ENCODE assay signal across 8 mouse cellular contexts in the genomic region with DNA sequence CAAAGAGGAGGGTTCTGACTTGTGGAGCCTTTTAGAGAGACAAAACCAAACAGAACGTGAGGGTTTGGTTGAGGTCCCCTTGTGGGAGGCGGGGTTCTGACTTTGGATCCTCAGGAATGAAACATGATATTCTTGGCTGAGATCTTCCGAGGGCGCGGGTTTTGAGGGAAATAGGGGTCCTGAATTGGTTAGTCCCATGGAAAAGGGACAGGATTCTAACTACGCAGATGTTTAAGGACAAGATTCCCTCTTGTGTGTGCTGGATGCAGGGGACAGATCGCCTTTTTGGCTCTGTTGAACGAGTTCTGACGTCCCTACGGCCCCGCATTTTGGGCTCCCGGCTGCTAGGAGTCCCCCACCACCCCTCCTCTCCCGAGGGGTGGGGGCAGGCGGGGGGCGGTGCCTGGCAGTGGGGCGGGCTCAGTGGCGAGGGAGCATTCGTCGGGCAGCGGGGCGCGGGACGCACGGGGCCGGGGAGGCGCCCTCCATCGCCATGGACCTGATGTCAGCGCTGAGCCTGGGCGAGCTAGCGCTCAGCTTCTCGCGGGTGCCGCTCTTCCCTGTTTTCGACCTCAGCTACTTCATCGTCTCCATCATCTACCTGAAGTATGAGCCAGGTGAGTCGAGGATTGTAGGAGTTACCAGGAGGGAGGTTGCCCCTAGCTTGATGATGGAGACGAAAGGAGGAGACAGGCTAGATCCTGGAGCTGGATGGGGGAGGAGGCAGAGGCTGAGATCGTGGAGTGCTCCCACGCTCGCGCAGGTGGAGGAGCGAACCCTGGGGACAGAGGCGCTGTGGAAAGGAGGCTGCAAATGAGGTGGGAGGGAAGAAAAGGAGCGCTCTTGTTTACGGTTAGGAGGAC. TPM values are rescaled to one million over a fixed set of nuclear protein-coding genes. Genes with fewer than 3 reads are reported as not detected.
DNase-seq lines count a peak whose midpoint lies in the region; ATAC-seq lines count a peak whose summit lies in the region.

Tmem38a (plus strand) TSS at position 445 of the 863 bp plus-strand sequence.

- H3K9ac ChIP-seq in heart, embryonic 14.5 days (ENCODE audit: low read length) = peak within 1 kb of the TSS; percentile 92
- H3K9ac ChIP-seq in liver, embryonic 15.5 days = peak within 1 kb of the TSS; percentile 77
- peak within 1 kb of the TSS; percentile 74 for H3K9ac ChIP-seq in neural tube, embryonic 12.5 days

- ATAC-seq in CD4-positive, CD25-positive, alpha-beta regulatory T cell, adult 4 months = peak; percentile 8
- ATAC-seq in heart, embryonic 14.5 days (ENCODE audit: insufficient number of reproducible peaks, insufficient read depth, low FRiP score, low read depth) = peak; percentile 45
- no peak for ATAC-seq in liver, embryonic 15.5 days (ENCODE audit: insufficient read depth)
- peak; percentile 26 for ATAC-seq in neural tube, embryonic 12.5 days (ENCODE audit: low FRiP score, low read depth)

- no peaks in the 10 kb centered on the region for H3K9me3 ChIP-seq in forebrain, embryonic 10.5 days
- H3K9me3 ChIP-seq in heart, embryonic 14.5 days (ENCODE audit: control insufficient read depth, low read length) = no peaks in the 10 kb centered on the region
- no peaks in the 10 kb centered on the region for H3K9me3 ChIP-seq in liver, embryonic 15.5 days (replicated peaks)
- H3K9me3 ChIP-seq in neural tube, embryonic 12.5 days = no peaks in the 10 kb centered on the region

- H3K4me2 ChIP-seq in heart, embryonic 14.5 days (ENCODE audit: low read length) = peak within 1 kb of the TSS; percentile 89
- peak within 1 kb of the TSS; percentile 99 for H3K4me2 ChIP-seq in liver, embryonic 15.5 days
- peak within 1 kb of the TSS; percentile 97 for H3K4me2 ChIP-seq in neural tube, embryonic 12.5 days (replicated peaks)

- H3K36me3 ChIP-seq in forebrain, embryonic 10.5 days (replicated peaks) = peaks cover 29% of the 10 kb centered on the region
- peaks cover 31% of the 10 kb centered on the region for H3K36me3 ChIP-seq in heart, embryonic 14.5 days (ENCODE audit: control insufficient read depth, insufficient read depth, low read length)
- H3K36me3 ChIP-seq in liver, embryonic 15.5 days (replicated peaks) = peaks cover 27% of the 10 kb centered on the region
- H3K36me3 ChIP-seq in neural tube, embryonic 12.5 days = peaks cover 25% of the 10 kb centered on the region

- 1% methylated on average over 45 of the region's 45 CpGs for WGBS in forebrain, embryonic 10.5 days
- under 1% methylated on average over 43 of the region's 45 CpGs for WGBS in heart, embryonic 14.5 days
- WGBS in liver, embryonic 15.5 days (ENCODE audit: insufficient replicate concordance) = 1% methylated on average over 45 of the region's 45 CpGs
- WGBS in neural tube, embryonic 12.5 days = under 1% methylated on average over 45 of the region's 45 CpGs

- peak within 1 kb of the TSS; percentile 92 for H3K27ac ChIP-seq in forebrain, embryonic 10.5 days
- peak within 1 kb of the TSS; percentile 94 to 97 for H3K27ac ChIP-seq in heart, embryonic 14.5 days (replicated peaks in 1 of 2; ENCODE audit: control insufficient read depth in 1 of 2, insufficient read depth in 1 of 2, low read depth in 2 of 2, low read length in 2 of 2)
- peak within 1 kb of the TSS; percentile 90 for H3K27ac ChIP-seq in liver, embryonic 15.5 days (replicated peaks)
- H3K27ac ChIP-seq in neural tube, embryonic 12.5 days = peak within 1 kb of the TSS; percentile 77

- no peaks in the 10 kb centered on the region for H3K27me3 ChIP-seq in forebrain, embryonic 10.5 days (ENCODE audit: poor library complexity, severe bottlenecking)
- H3K27me3 ChIP-seq in heart, embryonic 14.5 days (ENCODE audit: control insufficient read depth, insufficient read depth, low read length) = no peaks in the 10 kb centered on the region
- H3K27me3 ChIP-seq in liver, embryonic 15.5 days = peaks cover 12% of the 10 kb centered on the region; the same call in 1 of the 2 replicates
- no peaks in the 10 kb centered on the region for H3K27me3 ChIP-seq in neural tube, embryonic 12.5 days (replicated peaks)

- peak; percentile 32 for DNase-seq in c-Kit-negative CD71-positive TER-119-positive erythroid progenitor cells, embryonic 14.5 days (ENCODE audit: low read depth, low spot score)
- DNase-seq in forebrain, embryonic 10.5 days (ENCODE audit: extremely low spot score, low spot score) = peak; percentile 73
- peak; percentile 76 to 90 for DNase-seq in kidney, postnatal 25 days
- peak; percentile 55 for DNase-seq in telencephalon, adult 2 months (ENCODE audit: low read depth, low spot score)

- H3K4me1 ChIP-seq in forebrain, embryonic 10.5 days = peaks cover 35% of the 10 kb centered on the region
- H3K4me1 ChIP-seq in heart, embryonic 14.5 days (ENCODE audit: control insufficient read depth in 2 of 2, insufficient read depth in 2 of 2, low read length in 2 of 2) = peaks cover 4 to 17% of the 10 kb centered on the region in 2 experiments
- peaks cover 30% of the 10 kb centered on the region for H3K4me1 ChIP-seq in liver, embryonic 15.5 days (replicated peaks)
- H3K4me1 ChIP-seq in neural tube, embryonic 12.5 days = peaks cover 23% of the 10 kb centered on the region

- peak within 1 kb of the TSS; percentile 75 for H3K4me3 ChIP-seq in forebrain, embryonic 10.5 days
- peak within 1 kb of the TSS; percentile 77 to 81 for H3K4me3 ChIP-seq in heart, embryonic 14.5 days (ENCODE audit: control insufficient read depth in 1 of 2, insufficient read depth in 1 of 2, low read depth in 1 of 2, low read length in 2 of 2)
- H3K4me3 ChIP-seq in liver, embryonic 15.5 days (replicated peaks) = peak within 1 kb of the TSS; percentile 82
- peak within 1 kb of the TSS; percentile 63 for H3K4me3 ChIP-seq in neural tube, embryonic 12.5 days

RNA-seq across cellular contexts. Expression of gene Tmem38a, which starts in this region (rescaled TPM):
- polyA plus RNA-seq in CD4-positive, CD25-positive, alpha-beta regulatory T cell, adult 4 months (2017; shearing (Covaris generic)) = 1 to 10 TPM; 1.0 TPM
- polyA plus RNA-seq in forebrain, embryonic 10.5 days (2016; fragmentation: Nextera tagmentation; extraction: Ambion mirVana) = 8.6 and 10.4 TPM in 2 replicates
- 97.0 and 98.3 TPM in 2 replicates for polyA plus RNA-seq in heart, embryonic 14.5 days (2014; fragmentation: Nextera tagmentation; extraction: Ambion mirVana)
- polyA plus RNA-seq in liver, embryonic 15.5 days (2015; fragmentation: Nextera tagmentation; extraction: Ambion mirVana) = 3.2 and 3.6 TPM in 2 replicates
- 16.4 and 16.7 TPM in 2 replicates for polyA plus RNA-seq in neural tube, embryonic 12.5 days (2016; fragmentation: Nextera tagmentation; extraction: Ambion mirVana)

Comparison
In these comparisons a context has a peak if more than half of its experiments do, and no peak if none do; other contexts are left out.
1. DNase-seq: peak in every context shown above with its lines; median percentile 83 in kidney, postnatal 25 days; 73 in forebrain, embryonic 10.5 days; 55 in telencephalon, adult 2 months; 32 in c-Kit-negative CD71-positive TER-119-positive erythroid progenitor cells, embryonic 14.5 days.